Mouse (Mus musculus) liver, adult 2 months (tissue): ENCODE results near the gene Hes6. TPM values are rescaled to one million over a fixed set of nuclear protein-coding genes. Genes with fewer than 3 reads are reported as not detected.

Experiments used
- DNase-seq: peaks from one replicate; pipeline ENCODE4 v3.0.0-alpha.2; 2011; ENCODE audit warnings: low read depth, low spot score; ENCODE audit errors: extremely low read depth
- H3K27ac ChIP-seq: fragments of 200-500 bp; replicated peaks from 2 replicates; pipeline ENCODE4 v1.5.1; 2012; ENCODE audit warnings: low read depth, mild to moderate bottlenecking, control low read depth, inconsistent platforms, low read length; ENCODE audit not compliant: insufficient read depth
- H3K27me3 ChIP-seq: fragments of 200-500 bp; 2 replicates; pipeline ENCODE4 v1.6.1; 2012; ENCODE audit warnings: mild to moderate bottlenecking, moderate library complexity, low read length, inconsistent platforms; ENCODE audit not compliant: control insufficient read depth, insufficient read depth
- H3K36me3 ChIP-seq: fragments of 200-500 bp; 2 replicates; pipeline ENCODE4 v1.6.1; 2012; ENCODE audit warnings: low read length, inconsistent platforms; ENCODE audit not compliant: control insufficient read depth, insufficient read depth
- H3K4me1 ChIP-seq: fragments of 200-500 bp; 2 replicates; pipeline ENCODE4 v1.6.1; 2011; ENCODE audit warnings: low read length; ENCODE audit not compliant: control insufficient read depth, insufficient read depth
- H3K4me3 ChIP-seq: fragments of 200-500 bp; 2 replicates; pipeline ENCODE4 v1.5.1; 2011; ENCODE audit warnings: low read depth, mild to moderate bottlenecking, control low read depth, low read length, moderate library complexity; ENCODE audit not compliant: insufficient read depth
- H3K79me2 ChIP-seq: fragments of 200-500 bp; 2 replicates; pipeline ENCODE4 v1.6.1; 2012; ENCODE audit warnings: inconsistent platforms, mild to moderate bottlenecking, low read length, moderate library complexity; ENCODE audit not compliant: control insufficient read depth, insufficient read depth
- H3K9ac ChIP-seq: fragments of 200-500 bp; 2 replicates; pipeline ENCODE4 v1.6.1; 2012; ENCODE audit warnings: low read depth, mild to moderate bottlenecking, control low read depth, inconsistent platforms, low read length
- CTCF ChIP-seq: fragments of 200-500 bp; IDR thresholded peaks from 2 replicates; pipeline ENCODE4 v1.5.1; 2011; ENCODE audit warnings: low read depth, low read length, control low read depth
- POLR2A ChIP-seq: fragments of 200-500 bp; IDR thresholded peaks from 2 replicates; pipeline ENCODE4 v1.6.1; 2011; ENCODE audit warnings: low read length, control low read depth; ENCODE audit not compliant: insufficient read depth; ENCODE audit errors: extremely low read depth
- WGBS: fragments of 180-500 bp; shearing (Covaris S2); methylation state at CpG from one replicate; pipeline ENCODE4 v1.1.7; 2018; 5-methylcytosine and 5-hydroxymethylcytosine counted together
- polyA plus RNA-seq: library from polyadenylated mRNA; depleted of rRNA; stranded (reverse); fragments of >200 nt; gene quantifications from 2 replicates; pipeline ENCODE4 v1.2.3, GENCODE M21; 2012
- total RNA-seq: library from RNA; depleted of rRNA; stranded (reverse); fragments of >200 nt; gene quantifications from 2 replicates; pipeline ENCODE4 v1.2.3, GENCODE M21; 2014

Hes6 gene
- total and polyA plus RNA-seq, 2 experiments: 97.0 to 112 TPM

DNA sequence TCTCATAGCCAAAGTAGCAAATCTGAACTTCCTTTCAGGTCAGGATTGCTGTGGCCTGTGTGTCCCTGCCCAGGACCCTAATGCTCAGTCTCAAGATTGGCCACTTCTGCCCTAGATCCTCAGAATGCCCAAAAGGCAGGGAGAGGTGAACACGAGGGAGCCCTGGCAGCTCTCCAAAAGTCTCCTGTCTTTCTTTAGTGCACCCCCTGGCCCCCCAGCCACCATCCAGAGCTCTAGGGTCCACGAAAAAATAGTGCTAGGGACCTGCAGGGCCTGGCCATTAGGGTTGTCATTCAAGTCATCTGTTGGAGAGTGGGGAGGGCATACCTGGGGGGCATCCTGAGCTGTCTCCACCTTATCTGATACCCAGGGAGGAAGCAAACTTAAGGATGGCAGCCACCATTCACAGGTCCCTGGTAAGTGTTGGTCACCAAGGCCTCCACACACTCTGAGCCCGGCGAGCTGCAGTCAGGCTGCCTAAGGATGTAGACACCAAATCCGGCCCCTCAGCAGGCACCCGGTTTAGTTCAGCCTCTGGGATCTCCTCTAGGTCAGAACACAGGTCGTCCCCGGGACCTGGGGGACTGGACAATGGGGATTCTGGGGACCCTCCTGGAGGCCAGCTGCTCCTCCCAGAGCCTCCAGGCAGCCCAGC lies 2.1 kb downstream of the Hes6 start:
- Histone ChIP-seq H3K9ac (peak overlapping the region; percentile 95), H3K27ac (no peak overlapping the region; the same call in 1 of the 2 replicates), H3K36me3 (no peaks in the 10 kb centered on the region; the same call in 1 of the 2 replicates), H3K79me2 (no peaks in the 10 kb centered on the region), H3K4me3 (peak overlapping the region; percentile 92; the same call in 1 of the 2 replicates), H3K27me3 (no peaks in the 10 kb centered on the region), H3K4me1 (peaks cover 14% of the 10 kb centered on the region)
- TF ChIP-seq POLR2A (no peak), CTCF (no peak)
- DNase-seq: no peak
- 89% methylated on average over 8 of the region's 8 CpGs for WGBS

DNA sequence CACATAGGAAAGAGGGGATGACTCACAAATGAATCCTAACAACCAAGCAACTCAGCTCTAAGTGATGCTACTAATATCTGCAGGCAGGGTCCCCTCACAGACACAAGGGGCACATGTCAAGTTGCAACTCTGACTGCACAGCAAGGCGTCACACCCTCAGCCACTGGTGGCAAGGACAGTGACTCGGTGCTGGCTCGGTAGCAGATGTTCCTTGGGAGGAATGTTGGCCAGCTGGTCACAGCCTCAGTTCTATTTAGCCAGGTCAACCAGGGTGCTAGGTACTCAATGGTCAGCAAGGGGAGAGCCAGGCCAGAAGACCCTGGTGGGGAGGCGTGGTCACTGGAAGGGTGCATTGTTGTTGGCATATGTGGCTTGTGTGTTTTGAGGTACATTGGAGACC lies 6.0 kb downstream of the Hes6 start:
- WGBS: 91% methylated on average over 4 of the region's 4 CpGs
- H3K4me1 ChIP-seq: peaks cover 6% of the 10 kb centered on the region
- H3K27ac ChIP-seq: no peak overlapping the region
- H3K4me3 ChIP-seq: no peak overlapping the region
- H3K36me3 ChIP-seq: no peaks in the 10 kb centered on the region; the same call in 1 of the 2 replicates
- TF ChIP-seq POLR2A: no peak
- TF ChIP-seq CTCF: no peak
- no peak overlapping the region for H3K9ac ChIP-seq
- H3K79me2 ChIP-seq: no peaks in the 10 kb centered on the region
- no peak for DNase-seq
- H3K27me3 ChIP-seq: no peaks in the 10 kb centered on the region

DNA sequence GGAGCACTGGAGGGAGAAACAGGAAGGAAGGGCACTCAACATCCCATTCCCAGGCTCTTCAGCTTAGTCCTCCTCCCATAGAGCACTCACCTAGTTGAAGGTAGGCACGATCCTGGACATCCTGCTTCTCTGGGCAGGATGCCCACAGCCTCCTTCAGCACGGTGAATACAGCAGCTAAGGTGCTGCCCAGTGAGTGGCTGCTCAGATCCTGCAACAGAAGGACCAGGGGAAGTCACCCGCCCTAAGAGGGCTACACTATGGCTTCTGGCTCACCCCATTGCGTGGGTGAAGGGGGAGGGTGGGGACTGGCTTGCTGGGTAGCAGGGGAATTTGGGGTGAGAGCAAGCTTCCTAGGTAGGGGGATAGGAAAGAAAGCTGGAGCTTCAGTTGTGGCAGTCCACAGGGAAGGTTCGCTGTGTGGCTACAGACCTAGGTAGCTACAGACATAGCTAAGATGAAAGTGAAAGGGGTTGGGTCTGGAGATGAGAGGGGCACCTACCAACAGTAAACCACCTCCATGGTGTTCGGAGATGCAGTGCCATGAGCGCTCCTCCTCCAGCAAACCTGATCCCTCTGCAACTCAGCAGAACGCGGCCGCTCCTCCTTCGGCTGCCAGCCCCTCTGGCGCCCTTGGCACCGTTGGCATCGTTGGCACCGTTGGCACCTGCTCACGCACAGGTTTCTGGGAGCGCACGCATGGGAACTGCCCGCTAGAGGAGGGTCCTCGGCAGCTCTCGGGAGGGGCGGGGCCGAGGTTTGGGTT lies 8.2 kb downstream of the Hes6 start:
- H3K4me3 ChIP-seq: no peak overlapping the region
- DNase-seq: no peak

DNA sequence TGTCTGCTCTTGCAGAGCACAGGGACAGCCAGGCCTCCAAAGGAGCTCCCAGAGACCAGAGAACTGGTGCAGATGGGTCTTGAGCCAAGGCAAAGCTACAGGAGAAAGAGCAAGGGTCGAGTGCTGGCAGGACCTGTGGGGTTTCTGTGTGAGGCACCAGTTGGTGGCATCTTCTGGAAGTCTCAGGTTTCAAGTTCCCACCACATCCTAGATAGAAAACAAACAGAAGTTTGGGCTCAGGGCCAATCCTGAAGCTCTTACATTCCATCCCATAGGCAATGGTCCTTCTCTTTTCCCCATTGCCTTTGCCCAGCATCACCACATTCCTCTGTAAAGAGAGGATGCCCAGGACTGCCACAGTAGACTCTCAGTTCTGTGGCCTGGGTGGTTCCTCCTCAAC lies 8.9 kb downstream of the Hes6 start:
- no peaks in the 10 kb centered on the region for H3K27me3 ChIP-seq
- TF ChIP-seq CTCF (no peak), POLR2A (no peak)
- no peak overlapping the region for H3K9ac ChIP-seq
- no peak for DNase-seq
- H3K4me3 ChIP-seq: no peak overlapping the region
- 17% methylated on average over 1 of the region's 1 CpGs for WGBS
- no peaks in the 10 kb centered on the region for H3K79me2 ChIP-seq
- no peaks in the 10 kb centered on the region for H3K36me3 ChIP-seq
- H3K27ac ChIP-seq: no peak overlapping the region
- H3K4me1 ChIP-seq: no peaks in the 10 kb centered on the region

More for the DNA sequence above, 8.2 kb downstream of the Hes6 start:
- H3K9ac ChIP-seq: no peak overlapping the region
- no peaks in the 10 kb centered on the region for H3K79me2 ChIP-seq
- no peaks in the 10 kb centered on the region for H3K4me1 ChIP-seq
- no peaks in the 10 kb centered on the region for H3K36me3 ChIP-seq
- H3K27me3 ChIP-seq: no peaks in the 10 kb centered on the region
- WGBS: 65% methylated on average over 23 of the region's 23 CpGs
- H3K27ac ChIP-seq: no peak overlapping the region
- TF ChIP-seq CTCF (no peak), POLR2A (no peak)

DNA sequence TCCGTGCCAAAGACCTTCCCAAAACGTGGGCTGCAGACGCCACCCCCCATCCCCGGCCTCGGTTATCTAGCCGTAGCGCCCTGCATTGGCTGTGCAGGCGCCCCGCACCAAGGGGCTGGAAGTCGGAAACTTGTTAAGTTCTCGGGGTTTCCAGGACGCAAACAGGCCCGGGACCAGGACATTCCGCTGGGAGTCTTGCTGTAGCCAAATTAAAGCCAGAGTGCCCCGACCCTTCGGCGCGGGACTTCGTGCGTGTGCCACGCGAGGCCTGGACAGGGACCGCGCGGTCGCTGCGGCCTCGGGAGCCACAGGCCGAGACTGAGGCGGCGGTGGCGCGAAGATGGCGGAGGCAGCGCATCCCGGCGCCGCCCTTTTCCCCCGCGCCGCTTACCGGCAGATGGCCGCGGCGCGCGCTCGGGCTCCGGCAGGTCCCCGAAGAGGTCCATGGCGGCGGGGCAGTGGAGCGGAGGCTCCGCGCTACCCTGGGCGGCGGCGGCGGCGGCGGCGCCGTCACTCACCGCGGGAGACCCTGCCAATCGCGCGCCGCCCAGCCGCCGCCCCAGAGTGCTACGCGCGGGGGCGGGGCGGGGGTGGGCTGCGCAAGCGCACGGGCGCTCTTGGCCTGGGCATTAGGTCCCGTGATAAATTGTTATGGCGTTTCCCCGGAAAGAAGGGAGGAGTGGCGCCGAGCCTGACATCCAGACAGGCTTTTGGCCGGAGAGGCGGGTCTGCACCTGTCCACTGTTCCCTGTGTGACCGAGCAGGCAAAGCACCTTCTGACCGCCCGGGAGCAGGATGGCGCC lies 15.4 kb downstream of the Hes6 start, which contains the start of gene Ilkap:
Ilkap (minus strand) TSS at position 556 of the 803 bp plus-strand sequence.
- Histone ChIP-seq H3K27ac (peak within 1 kb of the TSS; percentile 68), H3K27me3 (no peaks in the 10 kb centered on the region), H3K9ac (peak within 1 kb of the TSS; percentile 92), H3K4me3 (peak within 1 kb of the TSS; percentile 92), H3K4me1 (peaks cover 10% of the 10 kb centered on the region), H3K79me2 (peaks cover 23% of the 10 kb centered on the region; the same call in 1 of the 2 replicates), H3K36me3 (peaks cover 5% of the 10 kb centered on the region)
- TF ChIP-seq CTCF (no peak), POLR2A (0 out of 2 replicates have a peak, but pooled peaks have one; percentile 35)
- under 1% methylated on average over 91 of the region's 91 CpGs for WGBS
- DNase-seq: peak; percentile 75
